Mouse (Mus musculus): ENCODE measurements around the gene Dus1l. TPM values are rescaled to one million over a fixed set of nuclear protein-coding genes. Genes with fewer than 3 reads are reported as not detected.
"Not testable (repeated sequence)": the region's sequence is repeated elsewhere in the genome, so short reads cannot be mapped to it uniquely, and the experiment has no call there.

The Dus1l gene
- total RNA-seq (2021) = 10 to 100 TPM; 47.8 to 57.2 TPM
- long read RNA-seq, experiment 1, partial matches to known transcripts = 46 of 75 reads
- long read RNA-seq, experiment 1, other reads (novel, unspliced or antisense) = 29 of 75 reads
- long read RNA-seq, experiment 2, partial matches to known transcripts = 160 of 231 reads
- long read RNA-seq, experiment 2, other reads (novel, unspliced or antisense) = 71 of 231 reads

GRCm38 (mm10) chr11:120795756-120796613 lies at the start of gene Dus1l:
TSS of gene Dus1l (minus strand) at chr11:120796403.
- DNase-seq (ENCODE audit: low spot score in 2 of 2) = peak; percentile 98 to 99

GRCm38 (mm10) chr11:120844329-120844728 lies 48.1 kb upstream of the Dus1l start:
- no peak for DNase-seq (ENCODE audit: low spot score in 2 of 2)

GRCm38 (mm10) chr11:120833555-120834280 lies 37.5 kb upstream of the Dus1l start:
- DNase-seq (ENCODE audit: low spot score in 2 of 2) = no peak

- DNase-seq (ENCODE audit: low spot score in 2 of 2) = not testable (repeated sequence)
Observed at GRCm38 (mm10) chr11:120832962-120833361, 36.8 kb upstream of the Dus1l start.

GRCm38 (mm10) chr11:120831659-120832440 lies 35.6 kb upstream of the Dus1l start:
- DNase-seq (ENCODE audit: low spot score in 2 of 2) = no peak

GRCm38 (mm10) chr11:120830686-120831085 lies 34.5 kb upstream of the Dus1l start:
- no peak for DNase-seq (ENCODE audit: low spot score in 2 of 2)

- DNase-seq (ENCODE audit: low spot score in 2 of 2) = no peak
Observed at GRCm38 (mm10) chr11:120829757-120830532, 33.7 kb upstream of the Dus1l start.

GRCm38 (mm10) chr11:120828416-120828815 lies 32.2 kb upstream of the Dus1l start:
- no peak for DNase-seq (ENCODE audit: low spot score in 2 of 2)

- no peak for DNase-seq (ENCODE audit: low spot score in 2 of 2)
Observed at GRCm38 (mm10) chr11:120826016-120826953, 30.1 kb upstream of the Dus1l start.

GRCm38 (mm10) chr11:120825289-120825863 lies 29.2 kb upstream of the Dus1l start:
- DNase-seq (ENCODE audit: low spot score in 2 of 2) = no peak

- no peak for DNase-seq (ENCODE audit: low spot score in 2 of 2)
Observed at GRCm38 (mm10) chr11:120824787-120825288, 28.6 kb upstream of the Dus1l start.

- DNase-seq (ENCODE audit: low spot score in 2 of 2) = peak; percentile 97 to 98
Observed at GRCm38 (mm10) chr11:120823956-120824786, 28.0 kb upstream of the Dus1l start, which contains the start of gene Fasn. TSS of gene Fasn (minus strand) at chr11:120824547.

- DNase-seq (ENCODE audit: low spot score in 2 of 2) = peak in 1 of 2 experiments; percentile 70
Observed at GRCm38 (mm10) chr11:120823551-120823947, 27.3 kb upstream of the Dus1l start.

- DNase-seq (ENCODE audit: low spot score in 2 of 2) = no peak
Observed at GRCm38 (mm10) chr11:120822831-120823550, 26.8 kb upstream of the Dus1l start.

GRCm38 (mm10) chr11:120822321-120822720 lies 26.1 kb upstream of the Dus1l start:
- no peak for DNase-seq (ENCODE audit: low spot score in 2 of 2)

GRCm38 (mm10) chr11:120821076-120821922 lies 25.1 kb upstream of the Dus1l start:
- DNase-seq (ENCODE audit: low spot score in 2 of 2) = no peak
